Mouse (Mus musculus) lung, embryonic 14.5 days (tissue): ENCODE data around the gene Pdlim5. TPM values are rescaled to one million over a fixed set of nuclear protein-coding genes. Genes with fewer than 3 reads are reported as not detected.
"Not testable (repeated sequence)": the region's sequence is repeated elsewhere in the genome, so short reads cannot be mapped to it uniquely, and the experiment has no call there.

Experiments used
- ATAC-seq: fragments of 200-750 bp; cut with Nextera tagmentation; 2 replicates; pipeline ENCODE4 v1.8.0; 2017; ENCODE audit warnings: mild to moderate bottlenecking, moderate TSS enrichment, moderate library complexity; ENCODE audit not compliant: insufficient read depth
- DNase-seq: peaks from one replicate; pipeline ENCODE4 v3.0.0-alpha.2; 2015
- H3K27ac ChIP-seq: fragments of 300-500 bp; sonication (generic); 2 replicates; pipeline ENCODE4 v1.5.1; 2014; ENCODE audit warnings: low read depth, mild to moderate bottlenecking, moderate library complexity
- H3K27me3 ChIP-seq: fragments of 300-500 bp; sonication (generic); 2 replicates; pipeline ENCODE4 v1.6.1; 2014; ENCODE audit warnings: low read length, control low read depth; ENCODE audit not compliant: insufficient read depth
- H3K36me3 ChIP-seq: fragments of 300-500 bp; sonication (generic); 2 replicates; pipeline ENCODE4 v1.6.1; 2014; ENCODE audit warnings: control low read depth; ENCODE audit not compliant: insufficient read depth
- H3K4me1 ChIP-seq: fragments of 300-500 bp; sonication (generic); 2 replicates; pipeline ENCODE4 v1.6.1; 2014; ENCODE audit warnings: antibody characterized with exemption, control low read depth; ENCODE audit not compliant: insufficient read depth
- H3K4me2 ChIP-seq: fragments of 300-500 bp; sonication (generic); 2 replicates; pipeline ENCODE4 v1.6.1; 2014; ENCODE audit warnings: mild to moderate bottlenecking
- H3K4me3 ChIP-seq: fragments of 300-500 bp; sonication (generic); 2 replicates; pipeline ENCODE4 v1.5.1; 2014; ENCODE audit warnings: low read depth, low read length
- H3K9ac ChIP-seq: fragments of 300-500 bp; sonication (generic); 2 replicates; pipeline ENCODE4 v1.6.1; 2014
- H3K9me3 ChIP-seq: fragments of 300-500 bp; sonication (generic); 2 replicates; pipeline ENCODE4 v1.6.1; 2016; ENCODE audit warnings: low read depth, low read length, control low read depth
- CTCF ChIP-seq: IDR thresholded peaks from 2 replicates; pipeline ENCODE4 v1.5.1; 2016; ENCODE audit warnings: antibody characterized with exemption, low read depth
- WGBS: fragments of 180-500 bp; shearing (Covaris S2); extraction: QIAGEN DNeasy Blood & Tissue Kit; methylation state at CpG from one replicate; pipeline ENCODE4 v1.1.7; 2014; 5-methylcytosine and 5-hydroxymethylcytosine counted together
- polyA plus RNA-seq: library from polyadenylated mRNA; unstranded; fragments of >200 nt; fragmentation: Nextera tagmentation; extraction: Ambion mirVana; gene quantifications from 2 replicates; pipeline ENCODE4 v1.2.1, GENCODE M21; 2014

Pdlim5 gene
- polyA plus RNA-seq, 1 experiment from 2014 or later = 19.0 TPM

DNA sequence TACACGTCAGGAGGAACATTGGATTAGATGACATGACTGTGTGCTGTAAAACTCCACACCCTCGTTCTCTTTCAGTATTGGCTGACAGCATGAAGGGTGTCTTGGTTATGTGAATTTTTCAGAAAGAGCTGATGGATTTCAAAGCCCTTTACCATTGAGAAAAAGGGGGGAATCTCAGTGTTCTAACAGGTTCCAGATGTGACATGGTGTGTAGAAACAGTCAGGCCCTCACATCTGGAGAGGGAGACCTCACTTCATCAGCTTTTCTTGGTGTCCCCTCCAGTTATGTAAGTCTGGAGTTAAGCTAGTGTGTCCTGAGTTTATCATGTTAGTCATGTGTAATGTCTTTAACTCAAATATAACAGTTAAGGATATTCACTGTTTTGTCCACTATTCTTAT is 182.7 kb downstream of the Pdlim5 start:
- no peaks in the 10 kb centered on the region for H3K9me3 ChIP-seq
- no peaks in the 10 kb centered on the region for H3K4me1 ChIP-seq
- ATAC-seq (no peak), DNase-seq (no peak)
- H3K27me3 ChIP-seq = no peaks in the 10 kb centered on the region
- H3K4me2 ChIP-seq = no peak overlapping the region
- WGBS = 38% methylated on average over 2 of the region's 2 CpGs
- no peak overlapping the region for H3K27ac ChIP-seq
- no peaks in the 10 kb centered on the region for H3K36me3 ChIP-seq
- H3K9ac ChIP-seq = no peak overlapping the region
- no peak overlapping the region for H3K4me3 ChIP-seq
- TF ChIP-seq CTCF = no peak

DNA sequence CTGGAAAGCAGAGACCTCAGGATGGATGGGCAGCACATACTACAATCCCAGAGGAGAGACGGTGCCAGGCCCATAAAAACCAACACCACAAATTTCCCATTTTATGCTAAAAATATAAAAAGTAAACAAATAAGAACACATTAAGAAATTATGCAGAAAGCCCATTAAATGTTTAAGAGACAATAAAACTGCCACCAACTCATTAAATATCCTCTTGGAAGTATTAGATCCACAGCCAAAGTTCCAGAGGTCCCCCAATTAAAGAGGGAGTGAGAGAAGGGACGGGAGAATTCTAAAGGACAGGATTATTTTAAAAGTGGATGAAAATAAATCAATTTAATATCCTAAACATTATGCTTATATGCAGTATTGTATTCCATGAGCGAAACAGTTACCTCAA is 183.3 kb downstream of the Pdlim5 start:
- DNase-seq = peak; percentile 60
- no peak for ATAC-seq
- Histone ChIP-seq H3K27me3 (no peaks in the 10 kb centered on the region), H3K9ac (no peak overlapping the region), H3K27ac (no peak overlapping the region), H3K9me3 (no peaks in the 10 kb centered on the region), H3K4me3 (no peak overlapping the region), H3K36me3 (no peaks in the 10 kb centered on the region), H3K4me2 (no peak overlapping the region), H3K4me1 (no peaks in the 10 kb centered on the region)
- WGBS = 50% methylated on average over 3 of the region's 3 CpGs
- no peak for TF ChIP-seq CTCF

DNA sequence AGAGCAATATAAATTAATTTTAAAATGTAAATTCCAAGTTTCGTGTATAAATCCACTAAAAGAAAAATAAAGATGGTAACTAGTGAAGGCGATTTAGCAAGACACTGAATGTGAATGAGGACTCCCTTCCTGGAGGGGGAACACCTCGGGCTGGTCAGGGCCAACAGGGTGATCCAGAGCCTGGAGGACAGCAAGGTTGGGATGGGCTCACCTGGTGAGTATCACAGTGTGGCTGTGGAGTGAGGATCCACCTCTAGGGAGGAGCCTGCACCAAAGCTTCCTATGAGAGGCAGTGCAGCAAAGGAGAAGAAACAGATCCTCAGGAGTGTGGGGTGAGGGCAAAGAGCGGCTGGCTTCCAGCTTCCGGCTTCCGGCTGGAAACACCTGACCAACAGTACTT is 185.5 kb downstream of the Pdlim5 start:
- no peak overlapping the region for H3K4me2 ChIP-seq
- no peak for TF ChIP-seq CTCF
- no peaks in the 10 kb centered on the region for H3K36me3 ChIP-seq
- ATAC-seq (no peak), DNase-seq (no peak)
- no peaks in the 10 kb centered on the region for H3K27me3 ChIP-seq
- 67% methylated on average over 6 of the region's 6 CpGs for WGBS
- no peaks in the 10 kb centered on the region for H3K9me3 ChIP-seq
- H3K4me1 ChIP-seq = no peaks in the 10 kb centered on the region
- no peak overlapping the region for H3K9ac ChIP-seq
- H3K4me3 ChIP-seq = no peak overlapping the region
- no peak overlapping the region for H3K27ac ChIP-seq

- DNase-seq (no peak), ATAC-seq (no peak)
- Histone ChIP-seq H3K9ac (no peak overlapping the region), H3K9me3 (no peaks in the 10 kb centered on the region), H3K4me3 (no peak overlapping the region), H3K36me3 (no peaks in the 10 kb centered on the region), H3K4me1 (no peaks in the 10 kb centered on the region), H3K27ac (no peak overlapping the region), H3K27me3 (no peaks in the 10 kb centered on the region), H3K4me2 (no peak overlapping the region)
- WGBS = 85% methylated on average over 11 of the region's 11 CpGs
- no peak for TF ChIP-seq CTCF
Measured at GRCm38 (mm10) chr3:142209057-142209456, 186.4 kb downstream of the Pdlim5 start.

DNA sequence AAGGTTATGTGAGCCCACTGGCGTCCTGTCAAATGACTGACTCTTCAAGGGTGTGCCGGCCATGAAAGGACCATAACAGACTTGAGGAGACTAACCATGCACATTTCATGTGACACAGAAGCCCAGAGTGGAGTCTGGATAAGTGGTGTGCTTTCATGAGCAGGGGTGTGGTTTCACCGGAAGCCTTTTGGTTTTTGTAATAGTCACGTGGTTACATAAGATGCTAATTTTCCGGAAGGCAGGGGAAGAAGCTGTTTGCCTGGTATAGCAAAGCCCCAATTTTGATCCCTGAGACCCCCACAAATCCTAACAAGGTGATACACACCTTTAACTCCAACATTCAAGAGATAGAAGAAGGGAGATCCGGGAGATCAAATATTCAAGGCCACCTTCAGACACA is 188.0 kb downstream of the Pdlim5 start:
- WGBS = 88% methylated on average over 6 of the region's 6 CpGs
- no peak for ATAC-seq
- no peaks in the 10 kb centered on the region for H3K4me1 ChIP-seq
- DNase-seq = no peak
- H3K9ac ChIP-seq = no peak overlapping the region
- H3K4me3 ChIP-seq = no peak overlapping the region
- no peak for TF ChIP-seq CTCF
- H3K27ac ChIP-seq = no peak overlapping the region
- no peaks in the 10 kb centered on the region for H3K36me3 ChIP-seq
- H3K4me2 ChIP-seq = no peak overlapping the region
- H3K27me3 ChIP-seq = no peaks in the 10 kb centered on the region
- H3K9me3 ChIP-seq = no peaks in the 10 kb centered on the region

DNA sequence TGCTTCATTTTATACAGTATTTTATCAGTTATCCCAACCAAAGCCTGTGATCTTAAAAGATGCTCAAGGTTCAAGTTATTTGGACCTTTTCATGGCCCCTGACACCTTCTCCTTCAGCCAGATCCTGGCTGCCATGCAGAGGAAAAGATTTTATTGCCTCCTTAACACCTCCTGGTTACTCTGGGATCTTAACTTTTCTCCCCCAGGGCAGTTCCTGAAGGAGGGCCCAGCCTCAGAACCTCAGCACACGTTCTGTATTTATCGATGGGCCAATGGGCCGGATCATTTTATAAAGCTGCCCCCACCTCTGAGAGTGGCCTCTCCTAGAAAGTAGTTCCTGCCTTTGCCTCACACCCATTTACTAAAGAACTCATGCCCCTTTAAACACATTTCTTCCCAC is 189.2 kb downstream of the Pdlim5 start:
- Histone ChIP-seq H3K4me3 (no peak overlapping the region), H3K27me3 (no peaks in the 10 kb centered on the region), H3K4me1 (no peaks in the 10 kb centered on the region), H3K4me2 (no peak overlapping the region), H3K36me3 (no peaks in the 10 kb centered on the region), H3K9ac (no peak overlapping the region), H3K27ac (no peak overlapping the region), H3K9me3 (no peaks in the 10 kb centered on the region)
- ATAC-seq = no peak
- no peak for DNase-seq
- no peak for TF ChIP-seq CTCF
- 89% methylated on average over 3 of the region's 3 CpGs for WGBS

DNA sequence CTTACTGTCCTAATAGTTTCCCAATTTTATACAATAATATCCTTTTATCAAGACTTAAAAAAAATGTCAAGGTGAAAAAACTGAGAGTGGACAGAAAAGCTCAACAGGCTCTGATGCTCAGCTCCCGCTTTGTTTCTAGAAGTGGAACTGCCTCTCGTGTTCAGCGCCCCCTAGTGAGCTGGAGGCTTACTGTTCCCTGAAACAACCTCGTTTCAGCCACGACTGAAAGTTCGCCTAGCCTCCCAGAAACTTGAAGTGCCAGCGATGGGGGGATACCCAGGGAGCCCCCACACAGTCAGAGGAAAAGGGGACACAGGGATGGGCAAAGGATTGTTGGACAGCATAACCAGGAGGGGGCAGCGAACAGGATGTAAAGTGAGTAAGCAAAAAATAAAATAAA is 199.4 kb downstream of the Pdlim5 start:
- no peak for DNase-seq
- Histone ChIP-seq H3K27ac (no peak overlapping the region), H3K4me1 (no peaks in the 10 kb centered on the region), H3K9ac (no peak overlapping the region), H3K27me3 (no peaks in the 10 kb centered on the region), H3K4me3 (no peak overlapping the region), H3K4me2 (no peak overlapping the region), H3K9me3 (no peaks in the 10 kb centered on the region), H3K36me3 (no peaks in the 10 kb centered on the region)
- WGBS = 83% methylated on average over 8 of the region's 8 CpGs
- ATAC-seq = no peak
- TF ChIP-seq CTCF = no peak; the same call in 1 of the 2 replicates

GRCm38 (mm10) chr3:142191627-142192026 is 203.9 kb downstream of the Pdlim5 start:
- not testable (repeated sequence) for DNase-seq, H3K4me2 ChIP-seq, H3K27me3 ChIP-seq, ATAC-seq, H3K9ac ChIP-seq, H3K4me3 ChIP-seq, H3K4me1 ChIP-seq, H3K9me3 ChIP-seq, H3K36me3 ChIP-seq, H3K27ac ChIP-seq

Other genes with a start within 250 kb of the Pdlim5 start
- gene Bmpr1b, start 226.3 kb downstream of the Pdlim5 start, polyA plus RNA-seq = 6.7 and 8.5 TPM in 2 replicates
- gene Gbp5, start 98.3 kb upstream of the Pdlim5 start, polyA plus RNA-seq = 0.11 TPM in 1 of 2 replicates, not detected in the other
- 3.2 and 3.6 TPM in 2 replicates for gene Gbp7, start 134.6 kb upstream of the Pdlim5 start, polyA plus RNA-seq
- gene Gbp3, start 164.3 kb upstream of the Pdlim5 start, polyA plus RNA-seq = 1.3 and 1.6 TPM in 2 replicates
- not detected in 2 replicates for gene Gbp2b, start 199.2 kb upstream of the Pdlim5 start, polyA plus RNA-seq
- gene Gbp2, start 224.9 kb upstream of the Pdlim5 start, polyA plus RNA-seq = 1.8 and 2.8 TPM in 2 replicates